Mouse (Mus musculus) intestine, embryonic 15.5 days (tissue): ENCODE data around the gene Mrrf. TPM values are rescaled to one million over a fixed set of nuclear protein-coding genes. Genes with fewer than 3 reads are reported as not detected.
A peak's percentile ranks its signal among the peaks of the same experiment; 100 is the strongest.

ENCODE experiments used
- ATAC-seq: fragments of 200-750 bp; cut with Nextera tagmentation; 2 replicates; pipeline ENCODE4 v1.8.0; 2017; ENCODE audit warnings: moderate TSS enrichment, moderate library complexity
- H3K27ac ChIP-seq: fragments of 300-500 bp; sonication (generic); 2 replicates; pipeline ENCODE4 v1.5.1; 2015; ENCODE audit warnings: mild to moderate bottlenecking, inconsistent platforms
- H3K27me3 ChIP-seq: fragments of 300-500 bp; sonication (generic); replicated peaks from 2 replicates; pipeline ENCODE4 v1.6.1; 2015; ENCODE audit warnings: inconsistent platforms
- H3K36me3 ChIP-seq: fragments of 300-500 bp; sonication (generic); 2 replicates; pipeline ENCODE4 v1.6.1; 2015; ENCODE audit warnings: inconsistent platforms
- H3K4me1 ChIP-seq: fragments of 300-500 bp; sonication (generic); replicated peaks from 2 replicates; pipeline ENCODE4 v1.6.1; 2015; ENCODE audit warnings: inconsistent platforms
- H3K4me2 ChIP-seq: fragments of 300-500 bp; sonication (generic); replicated peaks from 2 replicates; pipeline ENCODE4 v1.6.1; 2015; ENCODE audit warnings: mild to moderate bottlenecking, inconsistent platforms
- H3K4me3 ChIP-seq: fragments of 300-500 bp; sonication (generic); replicated peaks from 2 replicates; pipeline ENCODE4 v1.5.1; 2015; ENCODE audit warnings: inconsistent platforms
- H3K9ac ChIP-seq: fragments of 300-500 bp; sonication (generic); 2 replicates; pipeline ENCODE4 v1.6.1; 2015; ENCODE audit warnings: inconsistent platforms
- H3K9me3 ChIP-seq: fragments of 300-500 bp; sonication (generic); 2 replicates; pipeline ENCODE4 v1.6.1; 2016; ENCODE audit warnings: inconsistent platforms
- WGBS: fragments of 180-500 bp; shearing (Covaris S2); methylation state at CpG from one replicate; pipeline ENCODE4 v1.1.7; 2015; 5-methylcytosine and 5-hydroxymethylcytosine counted together
- polyA plus RNA-seq: library from polyadenylated mRNA; unstranded; fragments of >200 nt; fragmentation: Nextera tagmentation; extraction: Ambion mirVana; gene quantifications from 2 replicates; pipeline ENCODE4 v1.2.1, GENCODE M21; 2015

The Mrrf gene
- polyA plus RNA-seq, 1 experiment from 2014 or later = 35.9 TPM

DNA sequence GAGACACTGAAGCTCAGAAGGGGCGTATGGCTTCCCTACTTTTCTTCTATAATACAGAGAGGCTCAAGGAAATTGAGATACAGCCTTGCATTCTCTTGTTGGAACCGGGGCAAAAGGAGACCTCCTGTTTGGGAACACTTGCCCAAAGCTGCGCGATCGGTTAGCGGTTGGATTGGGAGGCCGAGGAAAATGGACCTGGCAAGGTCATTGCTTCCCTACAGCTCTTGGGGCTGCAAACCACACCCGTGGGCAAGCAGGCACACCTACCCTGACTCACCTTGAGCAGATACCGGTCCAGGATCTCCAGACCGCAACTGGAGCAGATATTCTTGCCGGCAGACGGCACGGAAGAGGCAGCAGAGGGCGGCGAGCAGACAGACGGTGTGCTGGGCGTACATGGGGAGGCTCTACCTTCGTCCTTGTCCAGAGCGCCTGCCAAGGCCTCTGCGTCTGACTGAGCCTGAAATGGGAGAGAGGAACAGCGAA, 33.1 kb upstream of the Mrrf start:
- 5% methylated on average over 21 of the region's 21 CpGs for WGBS
- Histone ChIP-seq H3K4me3 (peak overlapping the region; percentile 19), H3K36me3 (no peaks in the 10 kb centered on the region), H3K4me2 (peak overlapping the region; percentile 48), H3K27me3 (peaks cover 90% of the 10 kb centered on the region), H3K9me3 (no peaks in the 10 kb centered on the region), H3K4me1 (peaks cover 28% of the 10 kb centered on the region), H3K27ac (no peak overlapping the region), H3K9ac (no peak overlapping the region)
- ATAC-seq = no peak

- Histone ChIP-seq H3K4me3 (peak overlapping the region; percentile 16), H3K9ac (no peak overlapping the region), H3K9me3 (no peaks in the 10 kb centered on the region), H3K36me3 (no peaks in the 10 kb centered on the region), H3K4me2 (peak overlapping the region; percentile 48), H3K27me3 (peaks cover 89% of the 10 kb centered on the region), H3K4me1 (peaks cover 28% of the 10 kb centered on the region), H3K27ac (no peak overlapping the region)
- WGBS = under 1% methylated on average over 38 of the region's 38 CpGs
- ATAC-seq = no peak
These were observed 32.4 kb upstream of the Mrrf start for GRCm38 (mm10) chr2:36103555-36104367.

- H3K27ac ChIP-seq = no peak overlapping the region
- peak overlapping the region; percentile 32; the same call in 1 of the 2 replicates for H3K9ac ChIP-seq
- H3K9me3 ChIP-seq = no peaks in the 10 kb centered on the region
- WGBS = under 1% methylated on average over 32 of the region's 32 CpGs
- H3K36me3 ChIP-seq = no peaks in the 10 kb centered on the region
- H3K4me2 ChIP-seq = peak overlapping the region; percentile 82
- peaks cover 87% of the 10 kb centered on the region for H3K27me3 ChIP-seq
- peak overlapping the region; percentile 43 for H3K4me3 ChIP-seq
- peaks cover 28% of the 10 kb centered on the region for H3K4me1 ChIP-seq
- ATAC-seq = no peak
These were observed 31.7 kb upstream of the Mrrf start for GRCm38 (mm10) chr2:36104436-36104955.

GRCm38 (mm10) chr2:36104956-36105741, 31.0 kb upstream of the Mrrf start, which contains the start of gene Lhx6:
Gene Lhx6 (minus strand): TSS chr2:36105408.
- Histone ChIP-seq H3K27me3 (peaks cover 86% of the 10 kb centered on the region), H3K4me1 (peaks cover 28% of the 10 kb centered on the region), H3K4me3 (peak within 1 kb of the TSS; percentile 43), H3K9me3 (no peaks in the 10 kb centered on the region), H3K9ac (peak within 1 kb of the TSS; percentile 32; the same call in 1 of the 2 replicates), H3K36me3 (no peaks in the 10 kb centered on the region), H3K4me2 (peak within 1 kb of the TSS; percentile 82), H3K27ac (no peak within 1 kb of the TSS)
- 1% methylated on average over 58 of the region's 58 CpGs for WGBS
- ATAC-seq = peak; percentile 48; the same call in 1 of the 2 replicates

- Histone ChIP-seq H3K27me3 (peaks cover 58% of the 10 kb centered on the region), H3K27ac (no peak overlapping the region), H3K4me2 (no peak overlapping the region), H3K4me1 (peaks cover 14% of the 10 kb centered on the region; the same call in 1 of the 2 replicates), H3K4me3 (no peak overlapping the region), H3K9ac (no peak overlapping the region), H3K36me3 (no peaks in the 10 kb centered on the region), H3K9me3 (no peaks in the 10 kb centered on the region)
- no peak for ATAC-seq
- 10% methylated on average over 7 of the region's 7 CpGs for WGBS
These were observed 27.6 kb upstream of the Mrrf start for GRCm38 (mm10) chr2:36108615-36109014.

- no peak overlapping the region for H3K27ac ChIP-seq
- no peaks in the 10 kb centered on the region for H3K4me1 ChIP-seq
- no peak overlapping the region for H3K9ac ChIP-seq
- H3K9me3 ChIP-seq = no peaks in the 10 kb centered on the region
- no peak overlapping the region for H3K4me3 ChIP-seq
- no peak for ATAC-seq
- peaks cover 6% of the 10 kb centered on the region for H3K36me3 ChIP-seq
- WGBS = 74% methylated on average over 3 of the region's 3 CpGs
- no peak overlapping the region for H3K4me2 ChIP-seq
- peaks cover 24% of the 10 kb centered on the region for H3K27me3 ChIP-seq
These were observed 23.6 kb upstream of the Mrrf start for GRCm38 (mm10) chr2:36112632-36113031.

DNA sequence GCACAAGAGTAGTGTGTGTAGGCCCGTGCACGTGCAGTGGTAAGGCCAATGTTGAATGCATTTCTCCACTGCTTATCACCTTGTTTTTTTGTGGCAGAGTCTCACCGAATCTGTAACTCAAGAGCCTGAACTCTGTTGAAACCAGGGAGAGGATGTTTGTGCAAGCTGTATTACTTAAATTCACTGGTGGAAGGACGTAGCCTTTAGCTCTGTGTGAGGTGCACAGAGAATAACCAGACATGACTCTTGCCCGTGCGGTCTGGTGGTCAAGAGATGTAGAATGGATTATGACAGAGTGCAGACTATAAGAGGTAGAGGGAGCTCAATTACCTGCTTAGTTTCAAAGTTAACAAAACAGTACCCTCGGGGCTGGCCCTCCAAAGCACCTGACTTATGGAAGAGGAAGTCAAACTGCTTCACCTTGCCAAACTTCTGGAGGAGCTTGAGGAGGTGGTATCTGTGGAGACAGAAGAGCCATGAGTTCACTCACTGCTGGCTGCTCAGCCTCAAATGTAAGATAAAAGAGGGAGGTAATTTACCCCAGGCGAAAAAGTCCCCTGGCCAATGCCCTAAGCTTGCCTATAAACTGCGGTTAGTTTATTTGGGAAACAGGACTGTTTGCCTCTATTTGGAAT, 9.3 kb upstream of the Mrrf start:
- H3K27ac ChIP-seq = no peak overlapping the region
- no peak for ATAC-seq

GRCm38 (mm10) chr2:36127973-36128372, 8.2 kb upstream of the Mrrf start:
- Histone ChIP-seq H3K9ac (no peak overlapping the region), H3K36me3 (peaks cover 22% of the 10 kb centered on the region), H3K4me3 (no peak overlapping the region), H3K4me1 (0 out of 2 replicates have a peak, but pooled peaks cover 4% of the 10 kb centered on the region), H3K9me3 (no peaks in the 10 kb centered on the region), H3K4me2 (no peak overlapping the region), H3K27me3 (no peaks in the 10 kb centered on the region), H3K27ac (no peak overlapping the region)
- 66% methylated on average over 4 of the region's 4 CpGs for WGBS
- no peak for ATAC-seq

More for the DNA sequence above, 9.3 kb upstream of the Mrrf start:
- 82% methylated on average over 9 of the region's 9 CpGs for WGBS
- Histone ChIP-seq H3K4me2 (no peak overlapping the region), H3K4me1 (0 out of 2 replicates have a peak, but pooled peaks cover 4% of the 10 kb centered on the region), H3K36me3 (peaks cover 22% of the 10 kb centered on the region), H3K9me3 (no peaks in the 10 kb centered on the region), H3K4me3 (no peak overlapping the region), H3K9ac (no peak overlapping the region), H3K27me3 (no peaks in the 10 kb centered on the region)

GRCm38 (mm10) chr2:36129051-36129450, 7.1 kb upstream of the Mrrf start:
- ATAC-seq = no peak
- WGBS = 78% methylated on average over 3 of the region's 3 CpGs
- no peak overlapping the region for H3K9ac ChIP-seq
- peaks cover 24% of the 10 kb centered on the region for H3K36me3 ChIP-seq
- H3K27ac ChIP-seq = no peak overlapping the region
- H3K4me2 ChIP-seq = no peak overlapping the region
- no peaks in the 10 kb centered on the region for H3K9me3 ChIP-seq
- 0 out of 2 replicates have a peak, but pooled peaks cover 4% of the 10 kb centered on the region for H3K4me1 ChIP-seq
- H3K27me3 ChIP-seq = no peaks in the 10 kb centered on the region
- no peak overlapping the region for H3K4me3 ChIP-seq

DNA sequence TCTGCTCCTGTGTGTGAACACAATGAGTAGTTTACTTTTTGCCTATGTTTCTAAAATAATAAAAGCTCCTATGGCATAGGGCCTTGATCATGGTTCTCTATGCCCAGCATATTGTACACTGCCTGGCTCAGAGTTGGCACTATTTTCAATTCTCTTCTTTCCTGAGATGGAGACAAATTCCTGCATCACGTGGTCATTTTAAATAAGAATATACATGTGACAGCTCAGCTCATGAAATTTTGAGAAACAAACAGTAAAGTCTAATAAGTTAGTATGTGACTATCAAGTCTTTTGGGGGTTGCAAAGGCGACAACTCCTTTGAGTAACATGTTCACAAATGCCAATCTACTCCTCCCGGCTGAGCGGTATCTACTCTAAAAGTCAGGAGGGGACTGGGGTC, 302 bp upstream of the Mrrf start:
- H3K36me3 ChIP-seq = peaks cover 12% of the 10 kb centered on the region; the same call in 1 of the 2 replicates
- WGBS = under 1% methylated on average over 4 of the region's 4 CpGs
- H3K27me3 ChIP-seq = no peaks in the 10 kb centered on the region
- no peak for ATAC-seq
- H3K4me1 ChIP-seq = 0 out of 2 replicates have a peak, but pooled peaks cover 10% of the 10 kb centered on the region
- peak overlapping the region; percentile 73 for H3K9ac ChIP-seq
- peak overlapping the region; percentile 71 for H3K4me3 ChIP-seq
- no peaks in the 10 kb centered on the region for H3K9me3 ChIP-seq
- peak overlapping the region; percentile 67 for H3K4me2 ChIP-seq
- H3K27ac ChIP-seq = peak overlapping the region; percentile 84

DNA sequence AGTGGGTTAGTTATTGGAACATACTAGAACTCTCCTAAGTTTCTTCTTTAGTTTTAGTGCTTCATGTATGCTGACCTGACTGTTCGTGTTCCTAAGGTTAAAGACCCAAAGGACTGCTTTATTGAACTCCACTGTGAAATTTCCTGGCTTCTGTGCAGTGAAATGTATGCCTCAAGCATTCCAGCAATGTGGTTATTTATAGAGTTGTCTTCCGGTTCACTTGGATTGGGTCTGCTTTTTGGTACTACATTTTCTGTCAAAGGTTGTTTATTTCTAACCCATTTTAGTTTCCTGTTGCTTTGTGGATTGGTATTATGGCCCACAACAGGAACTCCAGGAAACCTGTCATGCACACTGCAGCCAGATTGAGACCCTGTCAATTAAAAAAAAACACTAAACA, 2.9 kb downstream of the Mrrf start:
- Histone ChIP-seq H3K4me2 (no peak overlapping the region), H3K36me3 (no peaks in the 10 kb centered on the region), H3K4me1 (0 out of 2 replicates have a peak, but pooled peaks cover 10% of the 10 kb centered on the region), H3K27me3 (no peaks in the 10 kb centered on the region), H3K27ac (no peak overlapping the region), H3K4me3 (no peak overlapping the region), H3K9ac (no peak overlapping the region), H3K9me3 (no peaks in the 10 kb centered on the region)
- WGBS = 33% methylated on average over 2 of the region's 2 CpGs
- no peak for ATAC-seq
